Mouse (Mus musculus) stomach, postnatal 0 days (tissue): ENCODE results near the gene Syde2.

Experiments
- CTCF ChIP-seq: IDR thresholded peaks from 2 replicates; pipeline ENCODE4 v1.5.1; 2016; ENCODE audit warnings: antibody characterized with exemption, low read depth, mild to moderate bottlenecking, moderate library complexity
- EP300 ChIP-seq: optimal IDR thresholded peaks from 2 replicates; pipeline ENCODE3; 2016; ENCODE audit warnings: antibody characterized with exemption

- TF ChIP-seq CTCF (no peak), EP300 (no peak)
Measured at GRCm38 (mm10) chr3:145992796-145993195, 5.1 kb downstream of the Syde2 start.
